ENCODE assay signal across 23 mouse cellular contexts in the genomic region with DNA sequence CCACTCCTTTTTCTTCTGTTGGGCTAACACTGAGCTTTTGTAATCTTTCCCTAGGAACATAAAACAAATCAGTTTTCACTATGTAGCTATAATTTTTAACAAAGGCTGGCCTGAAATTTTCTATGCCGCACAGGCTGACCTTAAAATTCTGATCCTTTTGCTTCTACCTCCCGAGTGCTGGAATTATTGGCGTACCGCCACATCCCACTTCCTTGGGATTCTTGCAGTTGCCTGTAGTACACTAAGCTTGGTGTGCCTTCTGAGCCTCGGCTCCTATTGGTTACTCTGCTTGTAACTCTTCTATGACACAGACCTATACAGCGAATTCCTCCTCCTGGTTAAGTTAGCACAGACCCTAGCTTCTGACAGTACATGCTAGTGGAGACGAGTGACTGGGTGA. TPM values are rescaled to one million over a fixed set of nuclear protein-coding genes. Genes with fewer than 3 reads are reported as not detected.
DNase-seq lines count a peak whose midpoint lies in the region; ATAC-seq and TF ChIP-seq lines count a peak whose summit lies in the region.
"Had no signal": no experiment of that assay in that cellular context is flagged by ENCODE, and none has a peak within 500 bp of the region (broad histone marks: within the 10 kb centered on the region; RNA-seq: fewer than 3 reads in every experiment).

No protein-coding gene starts in this region.

- no peak for TF ChIP-seq CTCF in kidney, postnatal 0 days (IDR thresholded peaks at IDR 0.05; ENCODE audit: low read depth)

- no peaks in the 10 kb centered on the region for H3K9me3 ChIP-seq in heart, embryonic 16.5 days (replicated peaks; ENCODE audit: control insufficient read depth, low read length)
- no peaks in the 10 kb centered on the region for H3K9me3 ChIP-seq in kidney, postnatal 0 days (replicated peaks; ENCODE audit: low read length)
- H3K9me3 ChIP-seq: heart, embryonic 12.5 days; hindbrain, embryonic 13.5 days; limb, embryonic 15.5 days; neural tube, embryonic 15.5 days had no signal

- H3K4me3 ChIP-seq in heart, embryonic 16.5 days (ENCODE audit: low read length) = no peak overlapping the region
- no peak overlapping the region for H3K4me3 ChIP-seq in kidney, postnatal 0 days (replicated peaks; ENCODE audit: low read depth, low read length)
- H3K4me3 ChIP-seq: heart, embryonic 12.5 days; hindbrain, embryonic 13.5 days; limb, embryonic 15.5 days; neural tube, embryonic 15.5 days had no signal

- H3K4me1 ChIP-seq in heart, embryonic 16.5 days (ENCODE audit: control insufficient read depth, insufficient read depth, low read length) = no peaks in the 10 kb centered on the region
- no peaks in the 10 kb centered on the region for H3K4me1 ChIP-seq in kidney, postnatal 0 days (replicated peaks; ENCODE audit: insufficient read depth, low read length)
- H3K4me1 ChIP-seq: hindbrain, embryonic 13.5 days; neural tube, embryonic 15.5 days had no signal

- ATAC-seq in heart, embryonic 16.5 days (replicated peaks; ENCODE audit: extremely low read depth, insufficient read depth, low FRiP score) = no peak
- no peak for ATAC-seq in kidney, postnatal 0 days (replicated peaks; ENCODE audit: low FRiP score, low read depth)
- ATAC-seq: forebrain, postnatal 0 days had no signal

- no peaks in the 10 kb centered on the region for H3K36me3 ChIP-seq in heart, embryonic 16.5 days (ENCODE audit: control insufficient read depth, insufficient read depth)
- H3K36me3 ChIP-seq in kidney, postnatal 0 days (ENCODE audit: insufficient read depth, low read length) = no peaks in the 10 kb centered on the region
- H3K36me3 ChIP-seq: heart, embryonic 12.5 days; hindbrain, embryonic 13.5 days; limb, embryonic 15.5 days; neural tube, embryonic 15.5 days had no signal

- DNase-seq in heart, adult 8-10 months (ENCODE audit: low spot score) = no peak
- peak; percentile 61 for DNase-seq in kidney, postnatal 0 days (ENCODE audit: low spot score)
- DNase-seq in kidney, adult 18-20 months = no peak
- DNase-seq in R1 (ENCODE audit: low read depth, low spot score) = peak; percentile 17
- DNase-seq in kidney, postnatal 14 days = peak; percentile 43
- DNase-seq in spleen, postnatal 10 days (ENCODE audit: low spot score in 2 of 2) = no peak
- DNase-seq: adrenal gland, postnatal 10 days; B cell, adult 2 months; cerebellum, adult 11 months; cerebellum, adult 9-11 months; forebrain, postnatal 0 days; gastrocnemius, postnatal 25 days; layer of hippocampus, adult 9-11 months; right cerebral cortex, adult 18-20 months; thymus, adult 18-20 months; thymus, postnatal 36 days had no signal

- H3K4me2 ChIP-seq in heart, embryonic 16.5 days (ENCODE audit: low read depth, low read length) = peak overlapping the region; percentile 14; the same call in 1 of the 2 replicates
- H3K4me2 ChIP-seq in kidney, postnatal 0 days (ENCODE audit: low read length) = no peak overlapping the region
- H3K4me2 ChIP-seq: heart, embryonic 12.5 days; hindbrain, embryonic 13.5 days; limb, embryonic 15.5 days; midbrain, embryonic 11.5 days; neural tube, embryonic 15.5 days had no signal

- no peaks in the 10 kb centered on the region for H3K27me3 ChIP-seq in heart, embryonic 16.5 days (ENCODE audit: control insufficient read depth, insufficient read depth, low read length)
- H3K27me3 ChIP-seq in kidney, postnatal 0 days (ENCODE audit: insufficient read depth, low read length) = no peaks in the 10 kb centered on the region
- H3K27me3 ChIP-seq: hindbrain, embryonic 13.5 days; limb, embryonic 15.5 days; neural tube, embryonic 15.5 days had no signal

- H3K27ac ChIP-seq in heart, embryonic 16.5 days (ENCODE audit: low read length) = no peak overlapping the region
- no peak overlapping the region for H3K27ac ChIP-seq in kidney, postnatal 0 days
- H3K27ac ChIP-seq: hindbrain, embryonic 13.5 days; limb, embryonic 15.5 days; liver, embryonic 14.5 days; neural tube, embryonic 15.5 days had no signal

- H3K9ac ChIP-seq in heart, embryonic 16.5 days (ENCODE audit: low read length) = no peak overlapping the region
- no peak overlapping the region for H3K9ac ChIP-seq in kidney, postnatal 0 days (ENCODE audit: low read depth, low read length)
- H3K9ac ChIP-seq: forebrain, postnatal 0 days; heart, embryonic 12.5 days; hindbrain, embryonic 13.5 days; limb, embryonic 15.5 days; liver, embryonic 14.5 days; neural tube, embryonic 15.5 days had no signal

- 52% methylated on average over 7 of the region's 7 CpGs for WGBS in heart, embryonic 16.5 days
- 58% methylated on average over 7 of the region's 7 CpGs for WGBS in kidney, postnatal 0 days

RNA-seq across cellular contexts. Expression of a gene that starts 44.2 kb away (rescaled TPM):
- 18.7 and 20.5 TPM in 2 replicates for polyA plus RNA-seq in heart, embryonic 16.5 days (2015; fragmentation: Nextera tagmentation; extraction: Ambion mirVana)
- 10 to 100 TPM; 30.2 to 36.9 (median 32.5) TPM for total RNA-seq in heart, adult 8-10 months (2022)
- 28.1 and 29.9 TPM in 2 replicates for polyA plus RNA-seq in kidney, postnatal 0 days (2015; fragmentation: Nextera tagmentation; extraction: Ambion mirVana)

Comparison
In these comparisons a context has a peak if more than half of its experiments do, and no peak if none do; other contexts are left out.
1. DNase-seq: peak in kidney, postnatal 0 days (single experiment), R1 (single experiment) and kidney, postnatal 14 days (single experiment); none in heart, adult 8-10 months (single experiment), kidney, adult 18-20 months (single experiment) and spleen, postnatal 10 days (0 of 2).